Mouse (Mus musculus): ENCODE results near the gene Gm45753. TPM values are rescaled to one million over a fixed set of nuclear protein-coding genes. Genes with fewer than 3 reads are reported as not detected.

Gene Gm45753
- total RNA-seq, 2 experiments from 2014 or later, result not detected

Other genes starting within 250 kb of the Gm45753 start
- not detected in 2 replicates for gene Mtnr1a, start 239.3 kb downstream of the Gm45753 start, total RNA-seq (2015; ENCODE audit: low replicate concordance)
- gene Mtnr1a, start 239.3 kb downstream of the Gm45753 start, total RNA-seq (2017; ENCODE audit: low replicate concordance), result not detected in 2 replicates
- not detected in 2 replicates for gene F11, start 46.4 kb downstream of the Gm45753 start, total RNA-seq (2015; ENCODE audit: low replicate concordance)
- gene F11, start 46.4 kb downstream of the Gm45753 start, total RNA-seq (2017; ENCODE audit: low replicate concordance), result not detected in 2 replicates
- not detected in 2 replicates for gene Klkb1, start 13.6 kb downstream of the Gm45753 start, total RNA-seq (2015; ENCODE audit: low replicate concordance)
- not detected in 2 replicates for gene Klkb1, start 13.6 kb downstream of the Gm45753 start, total RNA-seq (2017; ENCODE audit: low replicate concordance)
- gene Cyp4v3, start 24.8 kb upstream of the Gm45753 start, total RNA-seq (2015; ENCODE audit: low replicate concordance), result 1.3 and 2.5 TPM in 2 replicates
- gene Cyp4v3, start 24.8 kb upstream of the Gm45753 start, total RNA-seq (2017; ENCODE audit: low replicate concordance), result 0.91 and 1.5 TPM in 2 replicates
- not detected in 2 replicates for gene Fam149a, start 73.8 kb upstream of the Gm45753 start, total RNA-seq (2015; ENCODE audit: low replicate concordance)
- gene Fam149a, start 73.8 kb upstream of the Gm45753 start, total RNA-seq (2017; ENCODE audit: low replicate concordance), result not detected in 2 replicates
- 4.3 TPM in 1 of 2 replicates, not detected in the other for gene Tlr3, start 102.6 kb upstream of the Gm45753 start, total RNA-seq (2015; ENCODE audit: low replicate concordance)
- 0.68 TPM in 1 of 2 replicates, not detected in the other for gene Tlr3, start 102.6 kb upstream of the Gm45753 start, total RNA-seq (2017; ENCODE audit: low replicate concordance)
- 0.42 TPM in 1 of 2 replicates, not detected in the other for gene Sorbs2, start 199.3 kb upstream of the Gm45753 start, total RNA-seq (2015; ENCODE audit: low replicate concordance)
- gene Sorbs2, start 199.3 kb upstream of the Gm45753 start, total RNA-seq (2017; ENCODE audit: low replicate concordance), result 0.91 TPM in 1 of 2 replicates, not detected in the other

Measured in erythroid progenitor cell, adult 5-6 weeks (primary cell).